Mouse (Mus musculus): ENCODE results near the gene Il1rapl1. TPM values are rescaled to one million over a fixed set of nuclear protein-coding genes. Genes with fewer than 3 reads are reported as not detected.

The Il1rapl1 gene
- polyA plus RNA-seq (2015; fragmentation: Illumina TruSeq; extraction: RNeasy Lipid Tissue Mini Kit (QIAGEN cat#74804); ENCODE audit: insufficient read depth, low read depth, low replicate concordance) = not detected

GRCm38 (mm10) chrX:88115609-88116073 is at the start of gene Il1rapl1:
Gene Il1rapl1, minus strand, starts transcription at chrX:88115645.

